Mouse (Mus musculus) MEL (cell line): ENCODE results near the gene Efna2. TPM values are rescaled to one million over a fixed set of nuclear protein-coding genes. Genes with fewer than 3 reads are reported as not detected.

Source experiments
- DNase-seq: peaks from one replicate; pipeline ENCODE4 v3.0.0; 2011; ENCODE audit warnings: low read depth, low spot score
- H3K27ac ChIP-seq: 2 replicates; pipeline ENCODE4 v1.5.1; 2012; ENCODE audit warnings: low read depth, mild to moderate bottlenecking, control low read depth, low read length, moderate library complexity; ENCODE audit not compliant: control insufficient read depth
- H3K27me3 ChIP-seq, 2 experiments: fragments of 150-350 bp in 1 of 2; sonication (generic) in 1 of 2; 2 replicates each; pipeline ENCODE4 v1.6.1; 2012; ENCODE audit warnings: low read length in 2 of 2, mild to moderate bottlenecking in 2 of 2, improper control_type of control experiment in 1 of 2, moderate library complexity in 1 of 2; ENCODE audit not compliant: insufficient read depth in 2 of 2, control insufficient read depth in 1 of 2
- H3K36me3 ChIP-seq, 2 experiments: 2 replicates each; pipeline ENCODE4 v1.6.1; 2012 to 2014; ENCODE audit warnings: low read length in 2 of 2, improper control_type of control experiment in 1 of 2, inconsistent platforms in 1 of 2, mild to moderate bottlenecking in 1 of 2; ENCODE audit not compliant: insufficient read depth in 2 of 2, control insufficient read depth in 1 of 2
- H3K4me1 ChIP-seq, 2 experiments: fragments of 150-350 bp in 1 of 2; sonication (generic) in 1 of 2; 2 replicates each; pipeline ENCODE4 v1.6.1; 2012; ENCODE audit warnings: low read length in 2 of 2, improper control_type of control experiment in 1 of 2, mild to moderate bottlenecking in 1 of 2; ENCODE audit not compliant: insufficient read depth in 2 of 2, control insufficient read depth in 1 of 2
- H3K4me3 ChIP-seq, 2 experiments: fragments of 150-350 bp in 1 of 2; sonication (generic) in 1 of 2; 2 replicates each; pipeline ENCODE4 v1.5.1; 2012; ENCODE audit warnings: low read depth in 2 of 2, low read length in 2 of 2, mild to moderate bottlenecking in 2 of 2, moderate library complexity in 2 of 2, control low read depth in 1 of 2, improper control_type of control experiment in 1 of 2; ENCODE audit not compliant: control insufficient read depth in 1 of 2, insufficient read depth in 1 of 2
- H3K79me2 ChIP-seq: 2 replicates; pipeline ENCODE4 v1.6.1; 2012; ENCODE audit warnings: mild to moderate bottlenecking, low read length, moderate library complexity; ENCODE audit not compliant: control insufficient read depth, poor library complexity, insufficient read depth
- H3K9ac ChIP-seq: 2 replicates; pipeline ENCODE4 v1.6.1; 2012; ENCODE audit warnings: low read depth, mild to moderate bottlenecking, control low read depth, low read length, moderate library complexity; ENCODE audit not compliant: control insufficient read depth, poor library complexity, severe bottlenecking
- H3K9me3 ChIP-seq: fragments of 150-350 bp; sonication (generic); replicated peaks from 2 replicates; pipeline ENCODE4 v1.6.1; 2012; ENCODE audit warnings: mild to moderate bottlenecking, low read length, improper control_type of control experiment, moderate library complexity; ENCODE audit not compliant: insufficient read depth
- BHLHE40 ChIP-seq: IDR thresholded peaks from 2 replicates; pipeline ENCODE4 v1.6.1; 2012; ENCODE audit warnings: low read depth, mild to moderate bottlenecking, inconsistent platforms, low read length, improper control_type of control experiment, borderline replicate concordance
- CHD1 ChIP-seq: IDR thresholded peaks from 2 replicates; pipeline ENCODE4 v1.6.1; 2012; ENCODE audit warnings: low read depth, mild to moderate bottlenecking, inconsistent platforms, low read length, improper control_type of control experiment
- CTCF ChIP-seq, 3 experiments: IDR thresholded peaks in 2 of 3; conservative IDR thresholded peaks in 1 of 3; 2 replicates each; pipeline ENCODE4 v1.5.1; 2011 to 2012; ENCODE audit warnings: low read length in 3 of 3, low read depth in 2 of 3, mild to moderate bottlenecking in 2 of 3, improper control_type of control experiment in 1 of 3, inconsistent platforms in 1 of 3, mixed read lengths in 1 of 3, moderate library complexity in 1 of 3; ENCODE audit not compliant: control insufficient read depth in 1 of 3, insufficient read depth in 1 of 3, poor library complexity in 1 of 3, severe bottlenecking in 1 of 3
- HCFC1 ChIP-seq: IDR thresholded peaks from 2 replicates; pipeline ENCODE4 v1.6.1; 2012; ENCODE audit warnings: low read depth, mild to moderate bottlenecking, inconsistent platforms, low read length, improper control_type of control experiment, moderate library complexity
- KAT2A ChIP-seq: conservative IDR thresholded peaks from 2 replicates; pipeline ENCODE4 v1.6.1; 2012; ENCODE audit warnings: low read depth, low read length, improper control_type of control experiment, inconsistent platforms
- MAFK ChIP-seq: IDR thresholded peaks from 2 replicates; pipeline ENCODE4 v1.6.1; 2011; ENCODE audit warnings: low read depth, mild to moderate bottlenecking, low read length, improper control_type of control experiment, borderline replicate concordance
- MEF2A ChIP-seq: IDR thresholded peaks from 2 replicates; pipeline ENCODE4 v1.6.1; 2014; ENCODE audit warnings: low read depth, mild to moderate bottlenecking, inconsistent platforms, low read length, improper control_type of control experiment; ENCODE audit not compliant: poor library complexity, insufficient replicate concordance, severe bottlenecking; ENCODE audit errors: extremely low read depth
- MYB ChIP-seq: IDR thresholded peaks from 2 replicates; pipeline ENCODE4 v1.6.1; 2011; ENCODE audit warnings: mild to moderate bottlenecking, low read depth, low read length, improper control_type of control experiment
- MYC ChIP-seq: IDR thresholded peaks from 2 replicates; pipeline ENCODE4 v1.6.1; 2011; ENCODE audit warnings: low read depth, mild to moderate bottlenecking, low read length, improper control_type of control experiment, moderate library complexity
- NRF1 ChIP-seq: IDR thresholded peaks from 2 replicates; pipeline ENCODE4 v1.6.1; 2014; ENCODE audit warnings: low read depth, mild to moderate bottlenecking, inconsistent platforms, low read length, improper control_type of control experiment, moderate library complexity; ENCODE audit not compliant: poor library complexity, insufficient read depth, severe bottlenecking
- POLR2AphosphoS2 ChIP-seq: IDR thresholded peaks from 2 replicates; pipeline ENCODE4 v1.6.1; 2011; ENCODE audit warnings: low read length, improper control_type of control experiment
- POLR2AphosphoS5 ChIP-seq: IDR thresholded peaks from 2 replicates; pipeline ENCODE4 v1.6.1; 2012; ENCODE audit warnings: low read depth, borderline replicate concordance, mild to moderate bottlenecking, inconsistent platforms, low read length, moderate library complexity, mixed read lengths
- TAL1 ChIP-seq: IDR thresholded peaks from 2 replicates; pipeline ENCODE4 v1.6.1; 2012; ENCODE audit warnings: mild to moderate bottlenecking, inconsistent platforms, low read length, moderate library complexity, mixed read lengths
- TCF12 ChIP-seq: IDR thresholded peaks from 2 replicates; pipeline ENCODE4 v1.6.1; 2014; ENCODE audit warnings: low read depth, mild to moderate bottlenecking, inconsistent platforms, low read length, improper control_type of control experiment, moderate library complexity
- ZC3H11A ChIP-seq: IDR thresholded peaks from 2 replicates; pipeline ENCODE4 v1.6.1; 2012; ENCODE audit warnings: low read depth, mild to moderate bottlenecking, inconsistent platforms, low read length, improper control_type of control experiment
- ZKSCAN1 ChIP-seq: IDR thresholded peaks from 2 replicates; pipeline ENCODE4 v1.6.1; 2012; ENCODE audit warnings: low read depth, mild to moderate bottlenecking, inconsistent platforms, low read length, improper control_type of control experiment, moderate library complexity
- polyA plus RNA-seq, 2 experiments: library from polyadenylated mRNA; stranded (reverse) in 1 of 2; unstranded in 1 of 2; fragments of >175 nt in 1 of 2; fragments of >200 nt in 1 of 2; gene quantifications; 2 replicates each; pipeline versions ENCODE4 v1.2.1 to v1.2.4; 2012; ENCODE audit warnings: low replicate concordance in 2 of 2, low read depth in 1 of 2; ENCODE audit not compliant: insufficient read length in 2 of 2, insufficient read depth in 1 of 2, missing spikeins in 1 of 2
- total RNA-seq: library from RNA; depleted of rRNA; stranded (reverse); fragments of 300-350 nt; gene quantifications from 2 replicates; pipeline ENCODE4 v1.2.3, GENCODE M21; 2012

The Efna2 gene
- total and polyA plus RNA-seq, 3 experiments, result 0.12 to 2.8 TPM; not detected in 1

GRCm38 (mm10) chr10:80200485-80200884 is 21.2 kb downstream of the Efna2 start:
- Histone ChIP-seq H3K79me2 (no peaks in the 10 kb centered on the region), H3K36me3 (no peaks in the 10 kb centered on the region), H3K9me3 (no peaks in the 10 kb centered on the region), H3K27me3 (peaks cover 4 to 16% of the 10 kb centered on the region in 2 experiments), H3K27ac (no peak overlapping the region), H3K4me1 (no peaks in the 10 kb centered on the region), H3K9ac (no peak overlapping the region), H3K4me3 (no peak overlapping the region)
- DNase-seq, result no peak
- no peak for TF ChIP-seq CHD1
- no peak for TF ChIP-seq NRF1
- no peak for TF ChIP-seq ZKSCAN1
- TF ChIP-seq KAT2A, result no peak
- no peak for TF ChIP-seq MEF2A
- TF ChIP-seq, all 39 proteins: peak for 0

- no peaks in the 10 kb centered on the region for H3K9me3 ChIP-seq
- TF ChIP-seq HCFC1 (no peak), POLR2AphosphoS5 (no peak), ZC3H11A (no peak), MYC (no peak), BHLHE40 (no peak), CTCF (IDR thresholded peaks at IDR 0.05 in 2 of 3, conservative IDR thresholded peaks at IDR 0.05 in 1 of 3; ENCODE audit: control insufficient read depth in 1 of 3, insufficient read depth in 1 of 3, low read depth in 2 of 3, low read length in 3 of 3, poor library complexity in 1 of 3, severe bottlenecking in 1 of 3) (no peak), MYB (no peak), TCF12 (no peak), POLR2AphosphoS2 (no peak), TAL1 (no peak), MAFK (no peak)
- DNase-seq, result no peak
- no peaks in the 10 kb centered on the region for H3K4me1 ChIP-seq
- no peaks in the 10 kb centered on the region for H3K36me3 ChIP-seq
- H3K27me3 ChIP-seq, result peaks cover 16 to 31% of the 10 kb centered on the region in 2 experiments
- no peak overlapping the region for H3K27ac ChIP-seq
- H3K9ac ChIP-seq, result no peak overlapping the region
- H3K79me2 ChIP-seq, result no peaks in the 10 kb centered on the region
- no peak overlapping the region for H3K4me3 ChIP-seq
These were observed 24.8 kb downstream of the Efna2 start for GRCm38 (mm10) chr10:80204055-80204454.
